Mouse (Mus musculus) liver, embryonic 13.5 days (tissue): ENCODE results near the gene H1fx. TPM values are rescaled to one million over a fixed set of nuclear protein-coding genes. Genes with fewer than 3 reads are reported as not detected.
"Not testable (repeated sequence)": the region's sequence is repeated elsewhere in the genome, so short reads cannot be mapped to it uniquely, and the experiment has no call there.

ENCODE experiments used
- ATAC-seq: fragments of 200-750 bp; cut with Nextera tagmentation; 2 replicates; pipeline ENCODE4 v1.8.0; 2017; ENCODE audit warnings: low read depth, mild to moderate bottlenecking, moderate number of reproducible peaks, moderate library complexity
- DNase-seq: peaks from one replicate; pipeline ENCODE4 v3.0.0; 2022
- H3K27ac ChIP-seq: fragments of 300-500 bp; sonication (generic); 2 replicates; pipeline ENCODE4 v1.5.1; 2015; ENCODE audit warnings: moderate library complexity, mild to moderate bottlenecking, inconsistent platforms
- H3K27me3 ChIP-seq: fragments of 300-500 bp; sonication (generic); 2 replicates; pipeline ENCODE4 v1.6.1; 2015; ENCODE audit warnings: mild to moderate bottlenecking, inconsistent platforms
- H3K36me3 ChIP-seq: fragments of 300-500 bp; sonication (generic); 2 replicates; pipeline ENCODE4 v1.6.1; 2015; ENCODE audit warnings: mild to moderate bottlenecking, inconsistent platforms
- H3K4me1 ChIP-seq: fragments of 300-500 bp; sonication (generic); replicated peaks from 2 replicates; pipeline ENCODE4 v1.6.1; 2015; ENCODE audit warnings: inconsistent platforms
- H3K4me2 ChIP-seq: fragments of 300-500 bp; sonication (generic); 2 replicates; pipeline ENCODE4 v1.6.1; 2015; ENCODE audit warnings: inconsistent platforms, mild to moderate bottlenecking, moderate library complexity
- H3K4me3 ChIP-seq: fragments of 300-500 bp; sonication (generic); replicated peaks from 2 replicates; pipeline ENCODE4 v1.5.1; 2015; ENCODE audit warnings: mild to moderate bottlenecking, inconsistent platforms
- H3K9ac ChIP-seq: fragments of 300-500 bp; sonication (generic); 2 replicates; pipeline ENCODE4 v1.6.1; 2015; ENCODE audit warnings: mild to moderate bottlenecking, inconsistent platforms
- H3K9me3 ChIP-seq: fragments of 300-500 bp; sonication (generic); replicated peaks from 2 replicates; pipeline ENCODE4 v1.6.1; 2016; ENCODE audit warnings: inconsistent platforms
- WGBS: fragments of 180-500 bp; shearing (Covaris S2); methylation state at CpG from one replicate; pipeline ENCODE4 v1.1.7; 2015; ENCODE audit not compliant: insufficient replicate concordance; 5-methylcytosine and 5-hydroxymethylcytosine counted together
- microRNA-seq: library from miRNA; unstranded; fragments of <30 nt; microRNA quantifications from one replicate; pipeline ENCODE4, GENCODE M21; 2016
- polyA plus RNA-seq: library from polyadenylated mRNA; unstranded; fragments of >200 nt; fragmentation: Nextera tagmentation; extraction: Ambion mirVana; gene quantifications from 2 replicates; pipeline ENCODE4 v1.2.1, GENCODE M21; 2015

The H1fx gene
- polyA plus RNA-seq, 1 experiment from 2014 or later, result 2.5 TPM

DNA sequence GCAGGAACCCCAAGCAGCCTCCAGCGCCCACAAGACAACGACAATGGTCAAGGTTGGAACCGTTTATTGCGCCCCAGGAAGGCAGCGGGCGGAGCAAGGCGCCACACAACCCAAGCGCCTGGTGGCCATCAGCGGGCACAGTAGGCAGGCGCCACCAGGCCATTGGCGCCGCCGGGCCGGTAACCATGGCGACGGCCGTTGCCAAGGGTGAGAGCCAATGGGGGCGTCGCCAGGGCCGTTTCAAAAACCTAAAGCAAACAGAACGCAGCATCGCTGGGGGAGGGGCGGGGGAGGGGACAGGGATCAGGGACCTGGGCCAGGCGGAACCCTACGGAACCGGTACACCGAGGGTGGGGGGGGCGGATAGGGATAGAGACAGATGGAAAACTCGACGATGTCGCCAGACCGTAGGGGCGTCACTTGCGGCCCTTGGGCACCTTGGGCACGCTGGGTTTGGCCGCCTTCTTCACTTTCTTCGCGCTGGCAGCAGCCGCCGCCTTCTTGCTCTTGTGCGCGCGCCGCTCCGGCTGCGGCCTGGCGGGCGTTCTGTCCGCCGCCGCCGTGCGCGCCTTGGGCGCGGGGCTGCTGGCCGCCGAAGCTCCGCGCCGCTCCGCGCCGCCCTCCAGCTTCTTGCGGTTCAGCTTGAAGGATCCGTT is 935 bp downstream of the H1fx start:
- peaks cover 10% of the 10 kb centered on the region for H3K4me1 ChIP-seq
- H3K4me3 ChIP-seq, result peak overlapping the region; percentile 63
- H3K27ac ChIP-seq, result no peak overlapping the region
- H3K36me3 ChIP-seq, result no peaks in the 10 kb centered on the region
- H3K9me3 ChIP-seq, result no peaks in the 10 kb centered on the region
- DNase-seq, result no peak
- peak overlapping the region; percentile 67 for H3K4me2 ChIP-seq
- WGBS, result 2% methylated on average over 62 of the region's 66 CpGs
- peak overlapping the region; percentile 49 for H3K9ac ChIP-seq
- peaks cover 68% of the 10 kb centered on the region for H3K27me3 ChIP-seq
- ATAC-seq, result no peak

DNA sequence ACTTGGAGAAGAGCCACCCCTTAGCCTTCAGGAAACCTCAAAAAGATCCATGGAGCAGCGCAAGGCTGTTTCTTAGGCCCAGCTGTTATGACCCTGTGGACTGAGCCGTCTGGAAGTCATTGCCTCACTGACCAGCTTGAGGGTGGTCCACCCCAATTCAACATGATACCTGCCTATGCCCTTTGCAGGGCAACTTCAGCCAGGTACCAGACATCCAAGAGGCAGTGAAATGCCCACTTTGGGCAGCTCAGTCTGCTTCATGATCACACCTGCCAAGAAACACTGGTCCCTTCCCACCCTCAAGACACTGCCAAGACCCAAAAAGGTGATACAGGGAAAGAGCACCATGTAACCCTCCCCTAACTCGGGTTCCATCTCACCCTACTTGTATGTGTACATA is 1.7 kb downstream of the H1fx start:
- Histone ChIP-seq H3K27me3 (peaks cover 64% of the 10 kb centered on the region), H3K9me3 (no peaks in the 10 kb centered on the region), H3K27ac (no peak overlapping the region), H3K9ac (no peak overlapping the region), H3K4me2 (0 out of 2 replicates have a peak overlapping the region, but pooled peaks have one; percentile 67), H3K4me3 (no peak overlapping the region), H3K4me1 (peaks cover 10% of the 10 kb centered on the region), H3K36me3 (no peaks in the 10 kb centered on the region)
- DNase-seq, result no peak
- no peak for ATAC-seq
- WGBS, result 62% methylated on average over 3 of the region's 3 CpGs

GRCm38 (mm10) chr6:87970041-87970440 is 11.4 kb downstream of the H1fx start:
- Histone ChIP-seq H3K9me3 (no peaks in the 10 kb centered on the region), H3K4me3 (no peak overlapping the region), H3K27ac (no peak overlapping the region), H3K9ac (no peak overlapping the region), H3K36me3 (no peaks in the 10 kb centered on the region), H3K4me2 (no peak overlapping the region), H3K27me3 (no peaks in the 10 kb centered on the region), H3K4me1 (no peaks in the 10 kb centered on the region)
- 29% methylated on average over 2 of the region's 2 CpGs for WGBS
- DNase-seq (no peak), ATAC-seq (no peak)

DNA sequence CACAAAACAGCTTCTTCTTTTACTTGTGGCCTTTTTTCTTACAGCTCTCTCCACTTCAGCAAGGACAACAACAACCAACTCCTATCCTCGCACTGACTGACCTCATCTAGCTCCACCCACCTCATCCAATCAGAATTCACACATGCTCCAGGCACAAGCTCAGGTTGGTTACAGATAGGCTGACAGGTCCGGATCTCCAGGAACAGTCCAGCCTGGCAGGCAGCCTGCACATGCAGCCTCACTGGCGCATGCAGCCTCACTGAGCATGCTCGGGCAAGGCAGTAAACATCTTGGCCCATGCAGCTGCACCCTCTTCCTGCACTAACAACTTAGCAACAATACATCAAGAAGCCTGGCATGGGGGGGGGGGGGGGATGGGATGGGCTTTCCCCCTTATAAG is 19.0 kb downstream of the H1fx start:
- WGBS, result 54% methylated on average over 4 of the region's 4 CpGs
- not testable (repeated sequence) for H3K9me3 ChIP-seq, H3K4me2 ChIP-seq, ATAC-seq, H3K4me1 ChIP-seq, H3K27me3 ChIP-seq, H3K9ac ChIP-seq, H3K36me3 ChIP-seq, H3K4me3 ChIP-seq, H3K27ac ChIP-seq, DNase-seq

GRCm38 (mm10) chr6:87942179-87942578 is 39.3 kb downstream of the H1fx start:
- no peak for ATAC-seq
- no peaks in the 10 kb centered on the region for H3K4me1 ChIP-seq

GRCm38 (mm10) chr6:87938941-87939340 is 42.5 kb downstream of the H1fx start:
- H3K27me3 ChIP-seq, result no peaks in the 10 kb centered on the region
- ATAC-seq (no peak), DNase-seq (no peak)
- H3K4me2 ChIP-seq, result no peak overlapping the region
- 74% methylated on average over 3 of the region's 3 CpGs for WGBS
- peaks cover 28% of the 10 kb centered on the region for H3K36me3 ChIP-seq
- H3K4me3 ChIP-seq, result no peak overlapping the region
- no peak overlapping the region for H3K27ac ChIP-seq
- no peaks in the 10 kb centered on the region for H3K9me3 ChIP-seq
- no peak overlapping the region for H3K9ac ChIP-seq
- no peaks in the 10 kb centered on the region for H3K4me1 ChIP-seq

More at GRCm38 (mm10) chr6:87942179-87942578, 39.3 kb downstream of the H1fx start:
- Histone ChIP-seq H3K27me3 (no peaks in the 10 kb centered on the region), H3K9ac (no peak overlapping the region), H3K36me3 (peaks cover 2% of the 10 kb centered on the region; the same call in 1 of the 2 replicates), H3K4me2 (no peak overlapping the region), H3K9me3 (0 out of 2 replicates have a peak, but pooled peaks cover 4% of the 10 kb centered on the region), H3K4me3 (no peak overlapping the region), H3K27ac (no peak overlapping the region)
- DNase-seq, result no peak
- WGBS, result 66% methylated on average over 7 of the region's 7 CpGs

DNA sequence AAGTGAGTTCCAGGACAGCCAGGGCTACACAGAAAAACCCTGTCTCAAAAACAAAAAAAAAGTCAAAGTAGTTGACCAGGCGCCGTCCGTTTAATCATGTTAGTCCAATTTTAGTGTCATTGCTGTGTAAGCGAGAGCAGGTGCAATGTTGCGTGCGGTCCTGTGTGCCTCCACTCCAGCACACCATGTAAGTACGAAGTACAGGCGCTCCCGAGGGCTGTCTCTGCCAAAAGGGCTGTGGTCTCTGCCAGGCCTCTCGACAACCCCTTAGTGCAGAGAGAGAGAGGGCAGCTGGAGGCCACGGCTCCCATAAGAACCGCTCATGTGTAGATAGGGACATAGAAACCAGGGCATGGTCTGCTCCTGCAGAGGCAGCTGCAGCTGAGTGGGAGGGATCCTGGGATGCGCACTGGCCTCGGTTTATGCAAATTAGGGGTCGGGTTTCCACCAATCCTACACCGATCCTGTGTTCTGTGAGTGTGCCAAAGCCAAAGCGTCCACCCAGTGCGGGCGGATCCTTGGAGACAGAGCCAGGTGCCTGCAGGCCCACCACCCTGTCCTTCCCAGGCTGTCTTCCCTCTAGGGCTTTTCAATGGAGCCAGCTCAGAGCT is 44.2 kb downstream of the H1fx start:
- H3K27me3 ChIP-seq, result no peaks in the 10 kb centered on the region
- no peaks in the 10 kb centered on the region for H3K9me3 ChIP-seq
- peak; percentile 51; the same call in 1 of the 2 replicates for ATAC-seq
- H3K36me3 ChIP-seq, result peaks cover 44% of the 10 kb centered on the region
- H3K27ac ChIP-seq, result no peak overlapping the region
- H3K9ac ChIP-seq, result no peak overlapping the region
- no peak for DNase-seq
- H3K4me1 ChIP-seq, result no peaks in the 10 kb centered on the region
- no peak overlapping the region for H3K4me2 ChIP-seq
- no peak overlapping the region for H3K4me3 ChIP-seq
- 67% methylated on average over 19 of the region's 19 CpGs for WGBS

DNA sequence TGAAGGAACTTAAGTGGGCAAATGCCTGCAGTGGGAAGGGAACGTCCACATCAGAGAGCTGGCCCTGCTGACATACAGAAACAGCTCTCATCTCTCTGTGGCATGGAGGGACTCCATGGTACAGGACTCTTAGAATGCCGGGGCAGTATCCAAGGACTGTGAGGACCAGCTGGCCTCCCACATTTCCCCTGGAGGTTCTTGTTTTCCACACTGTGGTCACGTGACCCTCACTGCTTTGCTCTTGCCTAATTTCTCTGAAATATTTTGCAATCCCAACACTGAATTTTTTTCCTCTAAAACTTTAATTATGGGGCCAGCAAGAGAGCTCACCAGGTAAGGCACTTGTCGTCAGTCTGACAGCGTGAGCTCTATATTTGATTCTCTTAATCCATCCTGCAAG is 46.4 kb downstream of the H1fx start:
- H3K36me3 ChIP-seq, result peaks cover 59% of the 10 kb centered on the region
- DNase-seq, result no peak
- H3K9ac ChIP-seq, result no peak overlapping the region
- WGBS, result 71% methylated on average over 5 of the region's 5 CpGs
- no peaks in the 10 kb centered on the region for H3K4me1 ChIP-seq
- H3K27ac ChIP-seq, result no peak overlapping the region
- H3K9me3 ChIP-seq, result no peaks in the 10 kb centered on the region; the same call in 1 of the 2 replicates
- no peak overlapping the region for H3K4me2 ChIP-seq
- H3K4me3 ChIP-seq, result no peak overlapping the region
- ATAC-seq, result no peak
- H3K27me3 ChIP-seq, result no peaks in the 10 kb centered on the region

Small RNAs within 50 kb of the gene (microRNA-seq; reads per million reads assigned to microRNA genes)
- gene Gm47286, result 0.88 reads per million

Other genes starting within 250 kb of the H1fx start
- gene Gp9, start 203.6 kb downstream of the H1fx start, polyA plus RNA-seq, result 32.7 and 35.6 TPM in 2 replicates
- gene Rab43, start 169.5 kb downstream of the H1fx start, polyA plus RNA-seq, result 20.6 and 24.1 TPM in 2 replicates
- gene Gm45140, start 145.8 kb downstream of the H1fx start, polyA plus RNA-seq, result 3.5 and 5.8 TPM in 2 replicates
- 51.5 and 63.6 TPM in 2 replicates for gene Isy1, start 142.8 kb downstream of the H1fx start, polyA plus RNA-seq
- 786 and 880 TPM in 2 replicates for gene Cnbp, start 130.5 kb downstream of the H1fx start, polyA plus RNA-seq
- gene Copg1, start 93.8 kb downstream of the H1fx start, polyA plus RNA-seq, result 56.9 and 66.9 TPM in 2 replicates
- 23.1 and 24.9 TPM in 2 replicates for gene Hmces, start 67.7 kb downstream of the H1fx start, polyA plus RNA-seq
- 108 and 132 TPM in 2 replicates for gene Rab7, start 63.6 kb upstream of the H1fx start, polyA plus RNA-seq
- gene Rpn1, start 102.8 kb upstream of the H1fx start, polyA plus RNA-seq, result 198 and 228 TPM in 2 replicates
- 6.9 and 7.4 TPM in 2 replicates for gene Gata2, start 212.3 kb upstream of the H1fx start, polyA plus RNA-seq
- not detected in 2 replicates for gene Dnajb8, start 240.6 kb upstream of the H1fx start, polyA plus RNA-seq